Mouse (Mus musculus): Measurements from ENCODE around the gene Hpse2. TPM values are rescaled to one million over a fixed set of nuclear protein-coding genes. Genes with fewer than 3 reads are reported as not detected.

The Hpse2 gene
- polyA plus RNA-seq, 2 experiments, result 0.01 TPM; not detected in 1

GRCm38 (mm10) chr19:42837591-42837990 is 550.6 kb downstream of the Hpse2 start:
- no peak for TF ChIP-seq CTCF (IDR thresholded peaks at IDR 0.05; ENCODE audit: low read depth)
- no peak for TF ChIP-seq EP300 (IDR thresholded peaks at IDR 0.05; ENCODE audit: low read depth)

GRCm38 (mm10) chr19:42833126-42833525 is 555.0 kb downstream of the Hpse2 start:
- ATAC-seq (ENCODE audit: insufficient read depth) (no peak), DNase-seq (ENCODE audit: low read depth in 3 of 3, low spot score in 3 of 3) (no peak)
- Histone ChIP-seq H3K27ac (no peak overlapping the region), H3K4me3 (ENCODE audit: insufficient read depth in 1 of 2, low read depth in 2 of 2, low read length in 2 of 2) (no peak overlapping the region), H3K4me2 (ENCODE audit: low read depth) (no peak overlapping the region), H3K9me3 (ENCODE audit: control insufficient read depth, low read length) (no peaks in the 10 kb centered on the region), H3K9ac (replicated peaks) (no peak overlapping the region), H3K4me1 (replicated peaks; ENCODE audit: control insufficient read depth in 2 of 2, insufficient read depth in 2 of 2, low read length in 1 of 2) (no peaks in the 10 kb centered on the region), H3K27me3 (ENCODE audit: control insufficient read depth, insufficient read depth, low read length) (no peaks in the 10 kb centered on the region), H3K36me3 (replicated peaks; ENCODE audit: control insufficient read depth, insufficient read depth, low read depth) (no peaks in the 10 kb centered on the region)
- 63% methylated on average over 7 of the region's 7 CpGs for WGBS (ENCODE audit: insufficient replicate concordance)
- TF ChIP-seq CTCF (IDR thresholded peaks at IDR 0.05; ENCODE audit: low read depth) (no peak), EP300 (IDR thresholded peaks at IDR 0.05; ENCODE audit: low read depth) (no peak)

More at GRCm38 (mm10) chr19:42837591-42837990, 550.6 kb downstream of the Hpse2 start:
- no peak overlapping the region for H3K4me2 ChIP-seq (ENCODE audit: low read depth)
- no peak overlapping the region for H3K4me3 ChIP-seq (ENCODE audit: insufficient read depth in 1 of 2, low read depth in 2 of 2, low read length in 2 of 2)
- H3K4me1 ChIP-seq (replicated peaks; ENCODE audit: control insufficient read depth in 2 of 2, insufficient read depth in 2 of 2, low read length in 1 of 2), result no peaks in the 10 kb centered on the region
- H3K27me3 ChIP-seq (ENCODE audit: control insufficient read depth, insufficient read depth, low read length), result no peaks in the 10 kb centered on the region
- H3K9ac ChIP-seq (replicated peaks), result no peak overlapping the region
- no peak for DNase-seq (ENCODE audit: low read depth in 3 of 3, low spot score in 3 of 3)
- H3K36me3 ChIP-seq (replicated peaks; ENCODE audit: control insufficient read depth, insufficient read depth, low read depth), result no peaks in the 10 kb centered on the region
- ATAC-seq (ENCODE audit: insufficient read depth), result no peak
- H3K9me3 ChIP-seq (ENCODE audit: control insufficient read depth, low read length), result no peaks in the 10 kb centered on the region
- 68% methylated on average over 10 of the region's 10 CpGs for WGBS (ENCODE audit: insufficient replicate concordance)
- no peak overlapping the region for H3K27ac ChIP-seq

GRCm38 (mm10) chr19:42832251-42832650 is 555.9 kb downstream of the Hpse2 start:
- ATAC-seq (ENCODE audit: insufficient read depth) (no peak), DNase-seq (ENCODE audit: low read depth in 3 of 3, low spot score in 3 of 3) (no peak)
- Histone ChIP-seq H3K4me2 (ENCODE audit: low read depth) (no peak overlapping the region), H3K9me3 (ENCODE audit: control insufficient read depth, low read length) (no peaks in the 10 kb centered on the region), H3K27ac (no peak overlapping the region), H3K9ac (replicated peaks) (no peak overlapping the region), H3K4me1 (replicated peaks; ENCODE audit: control insufficient read depth in 2 of 2, insufficient read depth in 2 of 2, low read length in 1 of 2) (no peaks in the 10 kb centered on the region), H3K36me3 (replicated peaks; ENCODE audit: control insufficient read depth, insufficient read depth, low read depth) (no peaks in the 10 kb centered on the region), H3K27me3 (ENCODE audit: control insufficient read depth, insufficient read depth, low read length) (no peaks in the 10 kb centered on the region), H3K4me3 (ENCODE audit: insufficient read depth in 1 of 2, low read depth in 2 of 2, low read length in 2 of 2) (no peak overlapping the region)
- TF ChIP-seq CTCF (IDR thresholded peaks at IDR 0.05; ENCODE audit: low read depth) (no peak), EP300 (IDR thresholded peaks at IDR 0.05; ENCODE audit: low read depth) (no peak)
- WGBS (ENCODE audit: insufficient replicate concordance), result 44% methylated on average over 2 of the region's 2 CpGs

GRCm38 (mm10) chr19:42829196-42829595 is 559.0 kb downstream of the Hpse2 start:
- no peak for ATAC-seq (ENCODE audit: insufficient read depth)
- 19% methylated on average over 4 of the region's 4 CpGs for WGBS (ENCODE audit: insufficient replicate concordance)
- H3K4me1 ChIP-seq (replicated peaks; ENCODE audit: control insufficient read depth in 2 of 2, insufficient read depth in 2 of 2, low read length in 1 of 2), result no peaks in the 10 kb centered on the region

GRCm38 (mm10) chr19:42827843-42828242 is 560.3 kb downstream of the Hpse2 start:
- Histone ChIP-seq H3K4me1 (replicated peaks; ENCODE audit: control insufficient read depth in 2 of 2, insufficient read depth in 2 of 2, low read length in 1 of 2) (no peaks in the 10 kb centered on the region), H3K9ac (replicated peaks) (no peak overlapping the region), H3K27ac (no peak overlapping the region), H3K27me3 (ENCODE audit: control insufficient read depth, insufficient read depth, low read length) (no peaks in the 10 kb centered on the region), H3K4me3 (ENCODE audit: insufficient read depth in 1 of 2, low read depth in 2 of 2, low read length in 2 of 2) (no peak overlapping the region), H3K9me3 (ENCODE audit: control insufficient read depth, low read length) (no peaks in the 10 kb centered on the region), H3K36me3 (replicated peaks; ENCODE audit: control insufficient read depth, insufficient read depth, low read depth) (no peaks in the 10 kb centered on the region), H3K4me2 (ENCODE audit: low read depth) (no peak overlapping the region)
- 57% methylated on average over 3 of the region's 3 CpGs for WGBS (ENCODE audit: insufficient replicate concordance)
- TF ChIP-seq CTCF (IDR thresholded peaks at IDR 0.05; ENCODE audit: low read depth), result no peak
- no peak for TF ChIP-seq EP300 (IDR thresholded peaks at IDR 0.05; ENCODE audit: low read depth)
- DNase-seq (ENCODE audit: low read depth in 3 of 3, low spot score in 3 of 3) (no peak), ATAC-seq (ENCODE audit: insufficient read depth) (no peak)

More at GRCm38 (mm10) chr19:42829196-42829595, 559.0 kb downstream of the Hpse2 start:
- H3K4me3 ChIP-seq (ENCODE audit: insufficient read depth in 1 of 2, low read depth in 2 of 2, low read length in 2 of 2), result no peak overlapping the region
- no peaks in the 10 kb centered on the region for H3K27me3 ChIP-seq (ENCODE audit: control insufficient read depth, insufficient read depth, low read length)
- H3K27ac ChIP-seq, result no peak overlapping the region
- H3K36me3 ChIP-seq (replicated peaks; ENCODE audit: control insufficient read depth, insufficient read depth, low read depth), result no peaks in the 10 kb centered on the region
- no peak for DNase-seq (ENCODE audit: low read depth in 3 of 3, low spot score in 3 of 3)
- no peaks in the 10 kb centered on the region for H3K9me3 ChIP-seq (ENCODE audit: control insufficient read depth, low read length)
- no peak for TF ChIP-seq CTCF (IDR thresholded peaks at IDR 0.05; ENCODE audit: low read depth)
- no peak for TF ChIP-seq EP300 (IDR thresholded peaks at IDR 0.05; ENCODE audit: low read depth)
- H3K4me2 ChIP-seq (ENCODE audit: low read depth), result no peak overlapping the region
- H3K9ac ChIP-seq (replicated peaks), result no peak overlapping the region

Data from liver, embryonic 14.5 days (tissue).